Mouse (Mus musculus) thymus, adult 2 months (tissue): Measurements from ENCODE around the gene Dok4.

Experiments
- CTCF ChIP-seq: fragments of 200-500 bp; IDR thresholded peaks from 2 replicates; pipeline ENCODE4 v1.5.1; 2012; ENCODE audit warnings: mild to moderate bottlenecking, control low read depth, low read length, moderate library complexity, borderline replicate concordance; ENCODE audit not compliant: control insufficient read depth, poor library complexity, insufficient read depth; ENCODE audit errors: extremely low read depth
- POLR2A ChIP-seq: fragments of 200-500 bp; IDR thresholded peaks from 2 replicates; pipeline ENCODE4 v1.6.1; 2012; ENCODE audit warnings: mild to moderate bottlenecking, low read length, control low read depth, moderate library complexity; ENCODE audit not compliant: control insufficient read depth, poor library complexity, insufficient read depth; ENCODE audit errors: extremely low read depth

GRCm38 (mm10) chr8:94914256-94914655, 38.1 kb upstream of the Dok4 start:
- TF ChIP-seq POLR2A (no peak), CTCF (no peak)
